Mouse (Mus musculus) olfactory bulb, adult 2 months (tissue): Measurements from ENCODE around the gene Emilin3.

Source experiments
- CTCF ChIP-seq: fragments of 200-500 bp; IDR thresholded peaks from 2 replicates; pipeline ENCODE4 v1.5.1; 2012; ENCODE audit warnings: low read depth, mild to moderate bottlenecking, low read length, moderate library complexity; ENCODE audit not compliant: insufficient read depth
- POLR2A ChIP-seq: fragments of 200-500 bp; IDR thresholded peaks from 2 replicates; pipeline ENCODE4 v1.6.1; 2012; ENCODE audit warnings: mild to moderate bottlenecking, low read depth, low read length, moderate library complexity; ENCODE audit not compliant: insufficient read depth

DNA sequence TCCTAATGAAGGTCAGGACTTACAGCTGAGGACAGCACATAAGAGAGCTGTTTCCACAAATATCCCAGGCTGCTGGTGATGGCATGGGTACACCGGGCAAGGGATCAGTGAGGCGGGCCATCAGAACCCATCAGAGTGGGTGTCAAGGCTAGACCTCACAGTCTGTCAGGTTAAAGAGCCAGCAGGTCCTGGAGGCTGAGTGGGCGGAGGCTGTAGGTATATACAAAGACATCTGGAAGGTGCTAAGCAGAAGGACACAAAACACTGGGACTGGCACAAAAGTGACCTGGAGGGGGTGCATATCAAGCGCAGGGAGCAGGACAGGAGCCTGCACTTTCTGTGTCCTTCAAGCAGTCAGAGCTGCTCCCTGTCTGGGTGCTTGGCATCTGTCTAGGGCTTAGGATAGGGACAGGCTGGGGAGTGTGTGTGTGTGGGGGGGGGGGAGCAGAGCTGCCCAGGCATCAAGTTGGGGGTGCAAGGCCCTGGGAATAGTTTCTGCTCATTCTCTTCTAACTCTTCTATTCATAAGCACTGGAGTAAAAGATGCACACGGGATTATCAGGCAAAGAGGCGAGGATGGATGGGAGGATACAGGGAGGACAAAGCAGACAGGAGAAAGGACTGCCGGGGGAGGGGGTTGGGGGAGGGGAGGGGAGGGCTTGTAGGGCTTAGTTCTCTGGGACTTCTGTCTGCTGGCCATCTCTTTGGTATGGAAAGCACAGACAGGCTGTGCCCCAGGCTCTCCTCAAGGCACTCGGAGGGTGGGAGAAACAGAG lies 6.2 kb upstream of the Emilin3 start:
- TF ChIP-seq CTCF (no peak), POLR2A (no peak)
